Mouse (Mus musculus) layer of hippocampus, adult 2 months (tissue): ENCODE results near the gene Tango2. TPM values are rescaled to one million over a fixed set of nuclear protein-coding genes. Genes with fewer than 3 reads are reported as not detected.

Experiments used
- DNase-seq, 2 experiments: peaks; one replicate each; pipeline ENCODE4 v3.0.0; 2022; ENCODE audit warnings: low spot score in 2 of 2
- H3K27ac ChIP-seq: fragments of 200-600 bp; 2 replicates; pipeline ENCODE4 v1.8.1; 2022
- H3K4me3 ChIP-seq: fragments of 200-600 bp; 2 replicates; pipeline ENCODE4 v1.8.1; 2022; ENCODE audit warnings: mild to moderate bottlenecking
- CTCF ChIP-seq: fragments of 200-600 bp; conservative IDR thresholded peaks from 2 replicates; pipeline ENCODE4 v1.8.1; 2022; ENCODE audit warnings: antibody characterized with exemption, mild to moderate bottlenecking, moderate library complexity
- total RNA-seq, 2 experiments: library from RNA; stranded (reverse); gene quantifications; 2 replicates each; pipeline ENCODE4 v1.2.3; 2021

Gene Tango2
- total RNA-seq, 2 experiments from 2014 or later, result 128 to 130 TPM

DNA sequence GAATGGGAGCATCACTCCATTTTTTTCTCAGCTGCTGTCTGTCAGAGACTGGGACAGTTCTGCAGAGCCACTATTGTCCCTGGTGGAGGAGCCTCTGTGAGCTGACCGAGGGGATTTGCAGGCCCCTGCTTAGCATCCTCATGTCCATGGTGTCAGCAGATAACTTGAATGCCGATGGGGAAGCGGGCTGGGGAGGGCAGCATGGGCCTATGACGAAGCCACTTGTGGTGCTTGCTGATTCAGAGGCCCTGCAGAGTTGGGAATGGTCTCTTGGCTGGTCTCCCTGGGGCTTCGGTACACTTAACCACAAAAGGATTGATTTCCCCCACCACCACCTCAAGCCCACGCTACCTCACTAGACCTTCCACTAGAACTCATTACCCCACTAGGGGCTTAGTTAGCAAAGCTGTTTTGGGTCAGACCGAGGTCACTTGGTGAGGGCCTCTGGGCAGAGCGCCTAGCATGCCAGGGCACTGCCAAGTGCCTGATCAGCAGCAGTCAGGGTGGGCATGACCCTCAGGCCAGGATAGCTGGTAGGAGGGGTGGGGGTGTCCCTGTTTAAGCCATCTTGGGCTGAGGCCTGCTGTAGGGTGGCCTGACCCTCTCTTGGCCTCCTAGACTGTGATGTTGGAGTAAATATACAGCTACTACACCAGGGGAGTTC lies 31.6 kb upstream of the Tango2 start:
- H3K4me3 ChIP-seq, result no peak overlapping the region
- TF ChIP-seq CTCF, result no peak
- peak overlapping the region; percentile 36; the same call in 1 of the 2 replicates for H3K27ac ChIP-seq
- DNase-seq, result no peak

DNA sequence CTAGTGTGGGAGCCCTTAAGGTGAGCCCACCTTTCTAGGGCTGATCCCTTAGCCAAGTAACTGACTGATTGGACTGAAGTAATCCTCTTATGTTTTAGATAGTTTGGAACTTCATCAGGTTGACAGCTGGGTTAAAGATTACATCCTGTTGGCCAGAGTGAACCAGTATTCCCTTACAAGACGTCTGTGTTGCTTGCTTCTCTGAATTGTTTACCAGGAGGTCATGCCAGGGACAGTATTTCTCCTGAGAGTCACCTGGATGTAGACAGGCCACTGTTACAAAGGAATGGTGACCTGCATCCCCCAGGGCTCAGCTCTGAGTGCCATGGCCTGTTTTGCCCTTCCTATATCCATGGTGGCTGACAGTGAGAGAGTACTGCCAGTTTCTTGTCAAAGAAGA lies 30.6 kb upstream of the Tango2 start:
- TF ChIP-seq CTCF, result no peak
- no peak overlapping the region for H3K27ac ChIP-seq
- no peak for DNase-seq
- no peak overlapping the region for H3K4me3 ChIP-seq

DNA sequence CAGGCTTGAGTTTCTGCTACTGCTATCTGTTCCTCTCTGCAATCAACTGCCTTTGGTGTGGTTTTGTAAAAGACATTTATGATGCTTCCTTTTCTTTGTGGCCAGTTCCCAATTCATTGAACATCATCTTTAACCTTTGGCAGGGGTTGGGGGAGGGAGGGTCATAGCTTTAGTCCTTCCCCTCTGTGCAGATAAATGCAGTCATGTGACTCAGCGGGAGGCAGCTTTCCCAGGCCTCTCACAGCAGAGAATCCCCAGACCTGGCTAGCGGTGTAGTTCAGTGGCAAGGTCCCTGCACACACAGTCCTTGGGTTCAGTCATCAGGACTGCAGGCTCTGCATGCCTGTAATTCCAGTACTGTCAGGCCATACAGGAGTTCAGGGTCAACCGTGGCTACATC lies 29.3 kb upstream of the Tango2 start:
- H3K4me3 ChIP-seq, result no peak overlapping the region
- no peak overlapping the region for H3K27ac ChIP-seq
- no peak for TF ChIP-seq CTCF
- DNase-seq, result no peak

DNA sequence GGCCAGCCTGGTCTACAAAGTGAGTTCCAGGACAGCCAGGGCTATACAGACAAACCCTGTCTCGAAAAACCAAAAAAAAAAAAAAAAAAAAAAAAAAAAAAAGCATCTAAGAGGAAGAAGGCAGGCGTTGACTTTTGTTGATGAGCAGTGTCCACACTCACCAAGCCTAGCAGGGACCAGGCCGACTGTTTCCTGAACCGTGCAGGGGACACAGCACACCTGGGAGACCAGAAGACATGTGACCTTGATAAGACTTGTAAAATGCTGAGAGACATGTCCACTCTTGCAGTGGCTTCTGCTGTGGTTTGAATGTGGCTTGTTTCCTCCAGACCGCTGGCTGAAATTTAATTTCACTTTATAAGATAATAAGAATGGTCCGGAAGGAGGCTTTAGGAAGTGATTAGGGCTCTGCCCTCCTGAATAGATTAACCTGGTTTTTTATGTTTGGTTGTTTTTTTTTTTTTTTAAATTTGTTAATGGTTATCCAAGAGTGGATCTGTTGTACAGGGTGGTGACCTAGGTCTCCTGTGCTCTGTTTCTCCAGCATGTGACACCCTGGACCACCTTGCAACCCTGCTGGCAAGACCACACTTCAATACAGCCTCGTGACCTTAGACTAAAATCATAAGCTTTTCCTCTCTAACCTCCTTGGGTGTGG lies 28.5 kb upstream of the Tango2 start:
- no peak for DNase-seq
- TF ChIP-seq CTCF, result no peak
- H3K27ac ChIP-seq, result no peak overlapping the region
- no peak overlapping the region for H3K4me3 ChIP-seq

DNA sequence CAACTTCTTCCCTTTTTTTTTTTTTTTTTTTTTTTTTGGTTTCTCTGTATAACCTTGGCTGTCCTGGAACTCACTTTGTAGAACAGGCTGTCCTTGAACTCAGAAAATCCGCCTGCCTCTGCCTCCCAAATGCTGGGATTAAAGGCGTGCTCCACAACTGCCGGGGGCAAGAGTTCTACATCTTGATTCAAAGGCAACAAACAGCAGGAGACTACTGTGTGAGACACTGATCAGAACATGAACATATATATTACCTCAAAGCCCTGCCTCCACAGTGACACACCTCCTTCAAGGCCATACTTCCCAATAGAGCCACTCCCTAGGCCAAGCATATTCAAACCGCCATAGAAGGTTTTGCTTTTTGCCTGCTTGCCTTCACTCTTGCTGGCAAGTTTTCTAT lies 25.7 kb upstream of the Tango2 start:
- H3K27ac ChIP-seq, result no peak overlapping the region
- no peak for TF ChIP-seq CTCF
- DNase-seq, result no peak
- H3K4me3 ChIP-seq, result no peak overlapping the region

DNA sequence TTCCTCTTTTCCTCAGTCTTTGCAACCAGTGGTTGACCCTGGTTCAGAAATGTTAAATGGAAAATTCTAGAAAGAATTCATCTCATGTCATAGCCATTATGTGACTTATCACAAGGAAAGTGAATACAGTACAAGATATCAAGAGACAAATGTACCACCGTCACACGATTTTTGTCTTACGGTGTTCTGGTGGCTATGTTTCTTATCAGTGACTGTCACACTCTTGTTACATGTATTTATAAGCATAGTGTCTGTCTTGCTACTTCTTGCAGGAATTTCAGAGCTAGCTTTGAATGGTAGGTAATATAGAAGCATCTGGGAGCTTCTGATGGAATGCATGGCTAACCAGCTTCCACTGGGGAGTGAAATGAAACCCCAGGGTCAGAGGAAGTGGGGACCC lies 22.3 kb upstream of the Tango2 start:
- H3K27ac ChIP-seq, result no peak overlapping the region
- no peak overlapping the region for H3K4me3 ChIP-seq
- no peak for TF ChIP-seq CTCF
- DNase-seq, result no peak

DNA sequence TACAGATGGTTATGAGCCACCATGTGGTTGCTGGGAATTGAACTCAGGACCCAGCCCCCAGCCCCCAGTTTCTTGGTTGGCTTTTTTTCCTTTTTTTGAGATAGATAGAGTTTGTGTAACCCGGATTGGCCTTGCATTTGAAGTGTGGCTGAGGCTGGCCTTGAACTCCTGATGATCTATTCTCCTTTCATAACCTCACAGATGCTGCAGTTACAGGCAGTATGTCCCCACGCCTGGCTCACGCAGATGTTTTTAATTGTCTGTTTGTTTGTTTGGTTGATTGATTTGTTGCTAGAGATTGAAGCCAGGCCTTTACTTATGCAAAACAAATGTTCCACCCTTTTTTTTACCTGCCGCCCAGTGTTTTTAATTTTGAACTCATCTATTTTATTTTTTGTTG lies 18.9 kb upstream of the Tango2 start:
- DNase-seq, result no peak
- no peak for TF ChIP-seq CTCF
- Histone ChIP-seq H3K27ac (no peak overlapping the region), H3K4me3 (no peak overlapping the region)

DNA sequence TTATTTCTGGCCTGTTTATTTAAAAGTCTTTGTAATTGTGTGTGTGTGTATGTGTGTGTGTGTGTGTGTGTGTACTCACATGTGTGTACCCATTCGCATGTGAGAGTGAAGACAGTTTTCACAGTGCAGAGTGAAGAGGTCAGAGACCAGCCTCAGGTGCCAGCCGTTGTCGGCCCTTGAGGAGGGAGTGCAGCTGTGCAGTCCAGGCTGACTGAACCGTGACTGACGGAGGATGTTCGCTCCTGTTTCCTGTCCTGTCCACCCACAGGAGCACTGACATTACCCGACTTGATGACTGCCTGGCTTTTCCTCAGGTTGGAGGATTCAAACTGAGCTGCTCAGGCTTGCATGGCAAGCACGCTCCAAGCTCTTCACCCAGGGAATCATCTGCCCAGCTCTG lies 15.0 kb upstream of the Tango2 start:
- TF ChIP-seq CTCF, result no peak
- no peak overlapping the region for H3K27ac ChIP-seq
- DNase-seq, result no peak
- H3K4me3 ChIP-seq, result no peak overlapping the region

DNA sequence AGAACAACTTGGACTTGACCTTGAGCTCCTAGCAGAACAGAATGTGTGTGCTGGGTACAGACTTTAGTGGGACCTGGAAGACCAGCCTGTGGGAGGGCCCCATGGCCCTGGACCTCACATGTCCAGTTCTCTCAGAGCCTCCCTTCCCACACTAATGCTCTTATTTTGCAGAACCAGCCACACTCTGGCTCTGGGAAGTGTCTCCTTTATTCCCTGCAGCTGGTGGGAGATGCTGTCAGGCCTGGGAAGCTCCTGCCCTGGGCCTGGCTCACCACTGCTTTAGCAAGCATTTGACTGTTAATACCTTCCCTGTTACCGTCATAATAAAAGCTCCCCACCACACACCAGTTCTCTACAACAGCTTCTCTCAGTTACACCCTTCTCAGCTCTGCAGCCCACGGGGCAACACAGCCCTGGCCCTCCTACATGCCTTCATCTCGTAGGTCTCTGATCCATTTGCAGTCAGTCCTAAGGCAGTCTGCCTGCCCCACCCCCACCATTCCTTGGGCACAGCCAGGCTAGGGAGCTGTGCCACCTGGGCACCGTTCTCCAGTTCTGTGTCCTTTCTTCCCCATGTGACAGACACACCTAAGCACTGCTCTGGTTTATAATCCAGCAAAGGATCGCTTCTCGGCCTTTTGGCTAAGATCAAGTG lies 12.4 kb upstream of the Tango2 start:
- Histone ChIP-seq H3K27ac (0 out of 2 replicates have a peak overlapping the region, but pooled peaks have one; percentile 14), H3K4me3 (no peak overlapping the region)
- TF ChIP-seq CTCF, result no peak
- DNase-seq, result no peak

DNA sequence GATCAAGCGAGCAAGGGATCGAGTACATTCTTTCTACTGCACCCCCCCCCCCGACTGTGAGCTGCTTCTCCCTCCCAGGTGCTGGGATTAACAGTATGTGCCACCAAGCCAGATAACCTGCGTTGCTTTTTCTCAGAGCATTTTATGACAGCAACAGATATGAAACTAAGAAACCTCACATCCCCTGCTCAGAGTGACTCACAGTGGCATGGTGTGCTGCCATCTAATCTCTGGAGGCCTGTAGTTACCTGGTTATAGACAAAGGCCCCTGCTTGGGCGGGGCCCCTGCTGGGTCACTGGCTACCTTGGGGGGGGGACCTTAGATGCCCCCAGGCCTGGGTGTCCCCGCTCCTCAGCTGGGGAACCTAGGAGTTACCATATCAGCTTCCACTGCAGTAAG lies 10.1 kb upstream of the Tango2 start:
- DNase-seq, result no peak
- H3K4me3 ChIP-seq, result no peak overlapping the region
- TF ChIP-seq CTCF, result no peak
- H3K27ac ChIP-seq, result no peak overlapping the region

DNA sequence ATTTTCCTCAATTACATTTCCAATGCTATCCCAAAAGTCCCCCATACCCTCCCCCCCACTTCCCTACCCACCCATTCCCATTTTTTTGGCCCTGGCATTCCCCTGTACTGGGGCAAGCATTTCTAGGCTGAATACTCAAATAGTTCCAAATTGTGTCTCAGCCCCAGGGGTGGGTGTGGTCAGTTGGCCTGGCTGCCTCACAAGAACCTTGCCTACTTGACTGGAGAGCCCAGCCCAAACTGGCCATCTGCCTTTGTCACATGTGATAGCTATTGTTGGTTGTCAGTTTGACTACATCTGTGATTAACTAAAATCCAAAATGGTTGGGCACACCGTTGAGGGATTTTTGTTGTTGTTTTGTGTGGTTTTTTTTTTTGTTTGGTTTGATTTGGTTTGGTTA lies 9.1 kb upstream of the Tango2 start:
- H3K4me3 ChIP-seq, result no peak overlapping the region
- TF ChIP-seq CTCF, result no peak
- no peak overlapping the region for H3K27ac ChIP-seq
- DNase-seq, result no peak

DNA sequence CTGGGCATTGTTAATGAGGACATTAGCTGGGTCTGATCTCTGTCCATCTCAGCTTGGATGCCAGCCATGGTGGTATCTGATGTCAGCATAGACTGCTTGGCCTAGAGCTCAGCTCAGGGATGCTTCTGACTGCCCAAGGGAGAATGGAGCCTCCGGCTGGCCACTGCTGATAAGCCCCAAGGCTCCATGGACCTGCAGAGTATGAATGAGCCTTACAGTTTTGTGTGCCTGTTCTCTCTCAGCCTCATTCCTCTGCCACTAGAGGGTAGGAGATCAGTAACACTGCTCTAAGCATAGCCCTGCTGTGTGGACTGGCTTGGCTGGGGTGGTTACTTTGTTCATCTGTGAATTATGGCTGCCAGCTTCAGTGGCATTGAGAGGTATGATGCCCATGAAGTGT lies 5.2 kb upstream of the Tango2 start:
- Histone ChIP-seq H3K27ac (no peak overlapping the region), H3K4me3 (no peak overlapping the region)
- no peak for DNase-seq
- TF ChIP-seq CTCF, result peak; percentile 51

DNA sequence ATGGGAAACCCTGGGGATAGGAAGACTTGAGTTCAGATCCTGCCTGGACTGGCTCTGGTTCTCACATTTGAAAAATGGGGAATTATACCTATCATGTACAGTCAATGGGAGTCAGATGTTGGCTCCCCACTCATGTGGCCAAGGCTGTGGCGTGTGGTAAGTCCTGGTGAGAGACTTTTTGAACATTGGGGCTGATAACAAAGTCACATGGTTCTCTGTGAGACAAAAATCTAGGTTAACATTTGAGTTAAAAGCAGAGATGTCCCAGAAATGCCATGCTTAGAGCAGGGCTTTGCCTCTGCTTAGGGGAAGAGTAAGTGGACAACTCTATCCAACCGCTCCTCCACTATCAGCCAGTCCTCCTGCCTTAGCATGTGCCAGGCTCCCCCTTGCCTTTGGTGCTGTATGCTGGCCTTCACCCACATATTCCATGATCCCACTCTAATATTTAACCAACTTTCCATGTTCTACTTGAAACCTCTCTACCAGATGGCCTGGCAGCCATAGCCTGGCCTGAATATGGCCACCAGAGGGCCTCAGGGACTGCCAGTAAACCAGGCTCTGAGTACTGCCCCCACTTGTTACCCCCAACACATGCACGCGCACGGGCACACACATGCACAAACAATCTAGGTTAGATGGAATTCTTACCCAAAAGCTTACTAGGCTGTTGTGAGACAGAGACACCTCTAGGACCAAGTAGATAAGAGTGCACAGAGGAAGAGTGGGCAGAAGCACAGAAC lies 3.6 kb upstream of the Tango2 start:
- no peak overlapping the region for H3K27ac ChIP-seq
- TF ChIP-seq CTCF, result peak; percentile 81
- DNase-seq, result no peak
- H3K4me3 ChIP-seq, result no peak overlapping the region
